Mouse (Mus musculus): ENCODE data around the gene Pi16. TPM values are rescaled to one million over a fixed set of nuclear protein-coding genes. Genes with fewer than 3 reads are reported as not detected.

The Pi16 gene
- total RNA-seq, 1 experiment: 0.71 TPM

GRCm38 (mm10) chr17:29295835-29296234 is 21.6 kb upstream of the Pi16 start:
- Histone ChIP-seq H3K9me3 (ENCODE audit: control insufficient read depth, insufficient read depth, low read depth, low read length) (no peaks in the 10 kb centered on the region), H3K9ac (ENCODE audit: insufficient read depth, low read depth, low read length, poor library complexity, severe bottlenecking) (no peak overlapping the region), H3K4me3 (ENCODE audit: insufficient read depth in 1 of 2, low read depth in 1 of 2, low read length in 2 of 2, poor library complexity in 1 of 2, severe bottlenecking in 1 of 2) (no peak overlapping the region), H3K4me1 (ENCODE audit: control insufficient read depth in 2 of 2, insufficient read depth in 2 of 2, low read length in 2 of 2, poor library complexity in 1 of 2) (peaks cover 0 to 7% of the 10 kb centered on the region in 2 experiments; a peak in 2 of 4 replicates), H3K27ac (ENCODE audit: insufficient read depth, low read depth, low read length, poor library complexity, severe bottlenecking) (no peak overlapping the region), H3K36me3 (ENCODE audit: control insufficient read depth, insufficient read depth, low read length, poor library complexity, severe bottlenecking) (peaks cover 12% of the 10 kb centered on the region; the same call in 1 of the 2 replicates)
- DNase-seq (ENCODE audit: low read depth, low spot score): no peak
- in situ Hi-C loops (cut with MboI; ENCODE audit: low sequenced_read_pairs in 2 of 2, unreplicated experiment in 2 of 2): no loop called here
- no peak for TF ChIP-seq ZNF384 (IDR thresholded peaks at IDR 0.05; ENCODE audit: low read depth, low read length)
- TF ChIP-seq HCFC1 (IDR thresholded peaks at IDR 0.05; ENCODE audit: borderline replicate concordance, insufficient read depth, low read length): no peak
- no peak for TF ChIP-seq ZC3H11A (IDR thresholded peaks at IDR 0.05; ENCODE audit: borderline replicate concordance, low read depth, low read length)
- no peak for TF ChIP-seq MAFK (IDR thresholded peaks at IDR 0.05; ENCODE audit: insufficient read depth, low read depth, low read length)
- no peak for TF ChIP-seq CHD2 (IDR thresholded peaks at IDR 0.05; ENCODE audit: low read depth, low read length)

- Histone ChIP-seq H3K36me3 (ENCODE audit: control insufficient read depth, insufficient read depth, low read length, poor library complexity, severe bottlenecking) (peaks cover 13% of the 10 kb centered on the region; the same call in 1 of the 2 replicates), H3K9ac (ENCODE audit: insufficient read depth, low read depth, low read length, poor library complexity, severe bottlenecking) (no peak overlapping the region), H3K9me3 (ENCODE audit: control insufficient read depth, insufficient read depth, low read depth, low read length) (no peaks in the 10 kb centered on the region), H3K4me3 (ENCODE audit: insufficient read depth in 1 of 2, low read depth in 1 of 2, low read length in 2 of 2, poor library complexity in 1 of 2, severe bottlenecking in 1 of 2) (no peak overlapping the region), H3K27ac (ENCODE audit: insufficient read depth, low read depth, low read length, poor library complexity, severe bottlenecking) (no peak overlapping the region), H3K4me1 (ENCODE audit: control insufficient read depth in 2 of 2, insufficient read depth in 2 of 2, low read length in 2 of 2, poor library complexity in 1 of 2) (peaks cover 0 to 7% of the 10 kb centered on the region in 2 experiments; a peak in 2 of 4 replicates)
- in situ Hi-C loops (cut with MboI; ENCODE audit: low sequenced_read_pairs in 2 of 2, unreplicated experiment in 2 of 2): no loop called here
- TF ChIP-seq HCFC1 (IDR thresholded peaks at IDR 0.05; ENCODE audit: borderline replicate concordance, insufficient read depth, low read length) (no peak), CHD2 (IDR thresholded peaks at IDR 0.05; ENCODE audit: low read depth, low read length) (no peak), ZC3H11A (IDR thresholded peaks at IDR 0.05; ENCODE audit: borderline replicate concordance, low read depth, low read length) (no peak), MAFK (IDR thresholded peaks at IDR 0.05; ENCODE audit: insufficient read depth, low read depth, low read length) (no peak), ZNF384 (IDR thresholded peaks at IDR 0.05; ENCODE audit: low read depth, low read length) (no peak)
- DNase-seq (ENCODE audit: low read depth, low spot score): no peak
These were observed 20.2 kb upstream of the Pi16 start for GRCm38 (mm10) chr17:29297321-29297720.

GRCm38 (mm10) chr17:29297813-29298212 is 19.7 kb upstream of the Pi16 start:
- H3K27ac ChIP-seq (ENCODE audit: insufficient read depth, low read depth, low read length, poor library complexity, severe bottlenecking): peak overlapping the region; percentile 5; the same call in 1 of the 2 replicates
- no peak overlapping the region; the same call in 1 of the 2 replicates for H3K9ac ChIP-seq (ENCODE audit: insufficient read depth, low read depth, low read length, poor library complexity, severe bottlenecking)
- peaks cover 13% of the 10 kb centered on the region; the same call in 1 of the 2 replicates for H3K36me3 ChIP-seq (ENCODE audit: control insufficient read depth, insufficient read depth, low read length, poor library complexity, severe bottlenecking)
- H3K4me3 ChIP-seq (ENCODE audit: insufficient read depth in 1 of 2, low read depth in 1 of 2, low read length in 2 of 2, poor library complexity in 1 of 2, severe bottlenecking in 1 of 2): no peak overlapping the region
- in situ Hi-C loops (cut with MboI; ENCODE audit: low sequenced_read_pairs in 2 of 2, unreplicated experiment in 2 of 2): no loop called here
- TF ChIP-seq ZC3H11A (IDR thresholded peaks at IDR 0.05; ENCODE audit: borderline replicate concordance, low read depth, low read length): no peak
- TF ChIP-seq CHD2 (IDR thresholded peaks at IDR 0.05; ENCODE audit: low read depth, low read length): no peak
- no peak for TF ChIP-seq MAFK (IDR thresholded peaks at IDR 0.05; ENCODE audit: insufficient read depth, low read depth, low read length)
- no peak for TF ChIP-seq HCFC1 (IDR thresholded peaks at IDR 0.05; ENCODE audit: borderline replicate concordance, insufficient read depth, low read length)
- TF ChIP-seq ZNF384 (IDR thresholded peaks at IDR 0.05; ENCODE audit: low read depth, low read length): no peak
- H3K9me3 ChIP-seq (ENCODE audit: control insufficient read depth, insufficient read depth, low read depth, low read length): no peaks in the 10 kb centered on the region
- H3K4me1 ChIP-seq (ENCODE audit: control insufficient read depth in 2 of 2, insufficient read depth in 2 of 2, low read length in 2 of 2, poor library complexity in 1 of 2): peaks cover 0 to 7% of the 10 kb centered on the region in 2 experiments; a peak in 2 of 4 replicates
- no peak for DNase-seq (ENCODE audit: low read depth, low spot score)

GRCm38 (mm10) chr17:29299282-29299681 is 18.2 kb upstream of the Pi16 start:
- H3K9me3 ChIP-seq (ENCODE audit: control insufficient read depth, insufficient read depth, low read depth, low read length): no peaks in the 10 kb centered on the region
- peaks cover 0 to 15% of the 10 kb centered on the region in 2 experiments; a peak in 2 of 4 replicates for H3K4me1 ChIP-seq (ENCODE audit: control insufficient read depth in 2 of 2, insufficient read depth in 2 of 2, low read length in 2 of 2, poor library complexity in 1 of 2)
- TF ChIP-seq MAFK (IDR thresholded peaks at IDR 0.05; ENCODE audit: insufficient read depth, low read depth, low read length): no peak
- no peak for TF ChIP-seq HCFC1 (IDR thresholded peaks at IDR 0.05; ENCODE audit: borderline replicate concordance, insufficient read depth, low read length)
- TF ChIP-seq CHD2 (IDR thresholded peaks at IDR 0.05; ENCODE audit: low read depth, low read length): no peak
- TF ChIP-seq ZC3H11A (IDR thresholded peaks at IDR 0.05; ENCODE audit: borderline replicate concordance, low read depth, low read length): no peak
- TF ChIP-seq ZNF384 (IDR thresholded peaks at IDR 0.05; ENCODE audit: low read depth, low read length): no peak
- peaks cover 12% of the 10 kb centered on the region; the same call in 1 of the 2 replicates for H3K36me3 ChIP-seq (ENCODE audit: control insufficient read depth, insufficient read depth, low read length, poor library complexity, severe bottlenecking)
- DNase-seq (ENCODE audit: low read depth, low spot score): no peak
- in situ Hi-C loops (cut with MboI; ENCODE audit: low sequenced_read_pairs in 2 of 2, unreplicated experiment in 2 of 2): no loop called here
- H3K9ac ChIP-seq (ENCODE audit: insufficient read depth, low read depth, low read length, poor library complexity, severe bottlenecking): no peak overlapping the region
- H3K4me3 ChIP-seq (ENCODE audit: insufficient read depth in 1 of 2, low read depth in 1 of 2, low read length in 2 of 2, poor library complexity in 1 of 2, severe bottlenecking in 1 of 2): no peak overlapping the region
- no peak overlapping the region for H3K27ac ChIP-seq (ENCODE audit: insufficient read depth, low read depth, low read length, poor library complexity, severe bottlenecking)
